Mouse (Mus musculus) urinary bladder, adult 2 months (tissue): ENCODE data around the gene Lpgat1. TPM values are rescaled to one million over a fixed set of nuclear protein-coding genes. Genes with fewer than 3 reads are reported as not detected.

Source experiments
- DNase-seq: peaks from one replicate; pipeline ENCODE4 v3.0.0; 2022; ENCODE audit warnings: low spot score
- polyA plus RNA-seq: library from polyadenylated mRNA; depleted of rRNA; stranded (reverse); fragments of >200 nt; gene quantifications from 2 replicates; pipeline ENCODE4 v1.2.3, GENCODE M21; 2012

Gene Lpgat1
- polyA plus RNA-seq, 1 experiment, result 30.0 TPM

- no peak for DNase-seq
Measured at GRCm38 (mm10) chr1:191736425-191736824, 18.8 kb downstream of the Lpgat1 start.

GRCm38 (mm10) chr1:191737871-191738270, 20.2 kb downstream of the Lpgat1 start:
- DNase-seq, result no peak

- DNase-seq, result no peak
Measured at GRCm38 (mm10) chr1:191738726-191739125, 21.1 kb downstream of the Lpgat1 start.

- DNase-seq, result no peak
Measured at GRCm38 (mm10) chr1:191740587-191741361, 23.1 kb downstream of the Lpgat1 start.

GRCm38 (mm10) chr1:191741635-191742034, 24.0 kb downstream of the Lpgat1 start:
- DNase-seq, result no peak

GRCm38 (mm10) chr1:191748431-191748830, 30.8 kb downstream of the Lpgat1 start:
- DNase-seq, result no peak

GRCm38 (mm10) chr1:191756520-191757199, 39.0 kb downstream of the Lpgat1 start:
- DNase-seq, result no peak

GRCm38 (mm10) chr1:191774106-191774505, 56.5 kb downstream of the Lpgat1 start:
- no peak for DNase-seq

- no peak for DNase-seq
Measured at GRCm38 (mm10) chr1:191775116-191775515, 57.5 kb downstream of the Lpgat1 start.

- DNase-seq, result no peak
Measured at GRCm38 (mm10) chr1:191777521-191777920, 59.9 kb downstream of the Lpgat1 start.

GRCm38 (mm10) chr1:191780470-191780869, 62.8 kb downstream of the Lpgat1 start:
- DNase-seq, result no peak

GRCm38 (mm10) chr1:191785108-191785507, 67.5 kb downstream of the Lpgat1 start:
- DNase-seq, result no peak

GRCm38 (mm10) chr1:191786255-191786654, 68.6 kb downstream of the Lpgat1 start:
- DNase-seq, result no peak

- DNase-seq, result no peak
Measured at GRCm38 (mm10) chr1:191787379-191787778, 69.7 kb downstream of the Lpgat1 start.

GRCm38 (mm10) chr1:191792991-191793390, 75.4 kb downstream of the Lpgat1 start:
- DNase-seq, result no peak

GRCm38 (mm10) chr1:191793888-191794532, 76.4 kb downstream of the Lpgat1 start:
- no peak for DNase-seq

GRCm38 (mm10) chr1:191796238-191796896, 78.7 kb downstream of the Lpgat1 start:
- no peak for DNase-seq

- DNase-seq, result no peak
Measured at GRCm38 (mm10) chr1:191802093-191802819, 84.6 kb downstream of the Lpgat1 start.

GRCm38 (mm10) chr1:191802820-191803655, 85.4 kb downstream of the Lpgat1 start:
- DNase-seq, result no peak

- no peak for DNase-seq
Measured at GRCm38 (mm10) chr1:191804747-191805146, 87.1 kb downstream of the Lpgat1 start.

GRCm38 (mm10) chr1:191805788-191806187, 88.2 kb downstream of the Lpgat1 start:
- no peak for DNase-seq
